Mouse (Mus musculus): ENCODE results near the gene Palld.

The Palld gene

DNA sequence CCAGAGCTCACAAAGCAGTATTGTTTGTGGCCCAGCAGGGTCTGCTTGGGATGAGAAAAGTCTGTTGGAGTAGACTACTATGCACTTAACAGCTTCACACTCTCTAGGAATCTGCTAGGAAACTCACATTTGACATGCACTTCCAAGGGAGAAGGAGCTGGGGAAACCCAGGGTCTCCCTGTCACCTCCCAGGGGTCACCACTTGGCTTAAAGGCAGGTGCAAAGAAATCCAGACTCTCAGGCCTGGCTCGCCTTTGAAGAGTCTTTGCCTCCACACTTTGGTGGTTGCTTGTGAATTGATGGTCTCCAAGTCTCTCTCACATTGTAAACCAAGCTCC, 272.9 kb downstream of the Palld start:
- DNase-seq (ENCODE audit: low spot score in 2 of 2): no peak

DNA sequence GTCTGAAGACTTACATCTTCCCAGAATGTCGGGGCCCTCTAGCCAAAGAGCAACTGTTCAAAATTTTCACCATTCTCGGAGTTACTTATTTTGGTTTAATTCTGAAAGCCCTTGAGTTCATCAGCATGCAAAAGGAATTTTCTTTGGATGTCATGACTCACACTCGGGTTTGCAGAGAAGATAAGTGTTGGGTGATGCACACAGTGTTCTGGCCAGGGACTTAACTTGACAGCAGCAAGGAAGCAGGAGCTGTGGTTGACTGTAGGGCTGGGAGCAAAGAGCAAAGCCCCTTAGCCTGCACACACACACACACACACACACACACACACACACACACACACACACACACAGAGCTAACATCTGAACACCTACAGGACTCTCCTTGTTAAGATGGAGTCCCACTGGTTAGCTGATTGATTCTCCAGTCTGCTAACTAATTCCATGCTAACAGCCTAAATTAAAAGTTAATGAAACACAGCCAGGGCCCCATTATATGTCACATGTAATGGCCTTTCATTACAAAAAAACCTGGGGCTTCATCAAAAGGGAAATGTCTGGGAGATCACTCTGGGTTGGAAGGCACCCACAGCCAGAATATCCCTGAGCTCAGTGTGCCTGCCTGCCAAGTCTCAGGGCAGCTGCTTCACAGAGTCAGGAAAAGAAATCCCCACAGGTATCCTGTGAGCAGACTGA, 273.4 kb downstream of the Palld start:
- DNase-seq (ENCODE audit: low spot score in 2 of 2): no peak

DNA sequence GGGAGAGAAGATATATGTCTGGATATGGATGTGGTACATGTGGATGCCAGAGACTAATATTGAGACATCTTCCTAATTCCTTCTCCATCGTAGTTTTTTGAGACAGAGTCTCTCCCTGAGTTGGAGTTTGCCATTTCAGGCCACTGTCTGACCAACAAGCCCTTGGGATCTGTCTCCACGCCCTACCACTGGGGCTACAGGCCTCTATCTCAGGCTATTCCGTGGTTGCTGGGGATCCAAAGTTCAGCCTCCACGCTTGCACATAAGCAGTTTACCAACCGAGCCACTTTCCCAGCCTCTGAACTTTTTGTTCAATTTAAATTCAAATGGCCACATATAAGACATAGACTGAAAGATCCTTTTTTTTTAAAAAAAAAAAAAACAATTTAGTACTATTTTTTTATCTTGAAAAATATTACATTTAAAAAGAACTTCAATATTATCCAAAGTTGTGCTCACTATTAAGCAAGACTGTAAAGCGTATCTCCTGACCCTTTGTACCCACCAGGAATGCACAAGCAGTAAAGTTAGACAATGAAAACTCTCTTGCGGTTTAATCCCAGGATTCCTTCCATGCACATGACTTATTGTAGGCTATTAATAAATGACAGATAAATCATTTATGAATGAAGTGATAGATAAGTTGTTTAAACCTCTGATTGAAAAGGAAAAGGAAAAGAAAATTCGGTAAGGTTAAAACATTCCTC, 276.1 kb downstream of the Palld start:
- no peak for DNase-seq (ENCODE audit: low spot score in 2 of 2)

DNA sequence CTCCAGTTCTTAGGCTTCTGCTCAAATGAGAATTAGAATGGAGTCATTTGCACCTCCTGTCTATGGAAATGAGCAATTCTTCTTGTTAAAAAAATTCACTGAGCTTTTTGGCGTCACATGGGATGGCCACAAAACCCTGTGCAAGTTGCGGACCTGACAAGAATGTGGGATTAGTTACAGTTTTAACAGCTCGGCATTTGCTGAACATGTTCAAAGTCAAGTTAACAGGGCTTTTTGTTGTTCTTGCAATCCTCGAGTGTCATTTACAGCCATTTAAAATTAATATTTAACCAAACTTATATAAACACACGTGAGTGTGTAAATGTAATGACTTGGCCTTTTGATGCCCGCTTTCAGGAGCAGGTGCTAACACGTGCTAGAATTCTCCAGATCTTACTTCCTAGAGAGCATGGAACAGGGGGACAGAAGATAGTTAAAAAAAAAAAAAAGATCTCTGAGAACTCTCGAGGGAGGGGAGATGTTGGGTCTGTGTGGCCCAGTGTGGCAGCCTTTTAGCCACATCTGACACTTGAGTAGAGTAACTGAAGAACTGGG, 276.8 kb downstream of the Palld start:
- no peak for DNase-seq (ENCODE audit: low spot score in 2 of 2)

DNA sequence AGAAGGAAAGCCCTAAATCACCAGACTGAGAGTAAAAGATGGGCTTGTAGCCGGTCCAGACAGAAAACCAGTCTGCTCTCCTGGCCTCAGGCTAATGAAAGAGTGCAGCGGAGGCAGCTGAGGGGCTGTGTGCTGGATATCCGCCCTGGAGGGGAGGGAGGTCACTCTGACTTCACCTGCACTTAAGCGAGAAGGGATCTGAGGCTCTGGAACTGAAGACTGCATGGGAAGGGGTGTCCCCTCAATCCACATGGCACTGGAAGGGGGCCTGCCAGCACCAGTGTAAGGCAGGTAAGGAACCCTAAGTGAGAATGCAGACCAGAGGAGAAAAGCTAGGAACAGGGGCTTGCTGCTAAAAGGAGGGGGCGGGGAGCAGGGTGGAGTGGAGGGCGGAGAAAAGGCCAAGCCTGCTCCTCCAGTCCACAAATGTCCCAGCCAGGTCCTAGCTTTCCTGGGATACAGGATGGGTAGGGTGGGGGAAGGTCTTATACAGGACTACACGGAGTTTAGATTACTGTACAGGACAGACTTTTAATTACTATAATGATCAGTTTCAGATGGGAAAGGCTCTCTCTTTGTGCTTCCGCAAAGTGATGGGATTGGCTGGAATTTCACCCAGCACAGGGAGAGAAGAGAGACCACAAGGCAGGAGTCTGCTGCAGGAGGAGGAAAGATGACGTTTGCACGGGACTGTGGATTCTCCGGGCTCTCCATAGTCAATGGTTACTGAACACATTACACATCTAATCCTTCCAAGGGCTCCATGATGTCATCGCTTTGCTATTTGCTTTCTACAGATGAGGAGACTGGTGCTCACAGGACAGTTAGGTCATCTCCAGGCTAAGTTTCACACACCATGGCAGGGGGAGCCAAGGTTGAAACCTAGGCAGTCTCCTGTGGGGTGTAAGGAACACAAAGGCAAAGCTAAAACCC, 278.7 kb downstream of the Palld start:
- DNase-seq (ENCODE audit: low spot score in 2 of 2): no peak

DNA sequence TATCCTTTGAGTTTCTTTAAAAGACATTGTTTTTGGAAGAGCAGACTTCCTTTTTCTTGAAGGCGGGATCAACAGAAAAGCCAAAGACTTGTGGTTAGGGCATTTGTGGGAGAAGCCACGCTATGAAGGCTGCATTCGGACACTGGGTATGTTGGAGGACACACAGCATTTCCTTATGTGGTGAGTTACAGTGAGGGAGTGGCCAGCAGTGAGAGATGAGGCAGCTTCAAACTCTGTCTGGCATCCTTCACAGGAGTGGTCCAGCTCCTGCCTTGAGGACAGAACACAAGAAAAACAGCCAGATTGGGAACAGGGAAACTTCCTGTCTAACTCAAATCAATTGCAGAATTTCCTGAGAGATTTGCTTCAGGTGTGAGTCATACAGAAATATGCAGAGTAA, 281.2 kb downstream of the Palld start:
- DNase-seq (ENCODE audit: low spot score in 2 of 2): no peak

DNA sequence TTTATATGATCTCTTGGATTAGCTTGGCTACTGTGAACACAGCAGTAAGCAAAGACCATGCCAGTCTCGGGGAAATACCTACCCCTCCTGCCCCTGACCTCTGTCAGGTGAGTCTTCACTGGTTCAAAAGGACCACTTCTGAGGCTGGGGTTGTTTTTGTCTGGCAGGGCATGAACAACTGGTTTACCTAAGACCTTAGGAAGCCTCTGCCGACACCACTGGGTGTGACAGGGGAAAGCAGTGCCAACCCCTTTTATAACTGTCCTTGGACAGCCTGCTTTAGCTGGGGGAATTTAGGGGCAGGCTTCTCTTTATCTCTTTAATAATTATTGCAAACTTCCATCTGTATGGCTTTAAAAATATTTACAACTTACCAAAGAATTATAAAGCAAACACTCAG, 284.8 kb downstream of the Palld start:
- no peak for DNase-seq (ENCODE audit: low spot score in 2 of 2)

DNA sequence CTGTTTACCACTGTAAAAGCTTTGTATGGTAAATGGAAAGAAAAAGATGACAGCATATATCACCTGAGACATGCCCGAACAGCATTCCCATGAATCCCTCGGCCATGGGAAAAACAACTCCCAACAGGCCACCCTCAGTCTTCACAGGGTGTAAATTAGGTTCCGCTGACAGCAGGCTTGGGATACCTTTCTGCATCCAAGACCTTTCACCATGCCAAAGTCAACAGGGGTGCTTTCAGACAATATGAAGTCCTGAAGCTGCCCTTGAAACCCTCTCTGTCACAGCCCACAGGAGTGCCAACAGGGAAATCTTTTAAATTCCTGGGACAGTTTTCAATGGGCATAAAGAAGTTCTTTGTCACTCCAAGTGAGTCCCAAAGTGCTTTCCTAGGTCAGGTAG, 285.4 kb downstream of the Palld start:
- DNase-seq (ENCODE audit: low spot score in 2 of 2): no peak

DNA sequence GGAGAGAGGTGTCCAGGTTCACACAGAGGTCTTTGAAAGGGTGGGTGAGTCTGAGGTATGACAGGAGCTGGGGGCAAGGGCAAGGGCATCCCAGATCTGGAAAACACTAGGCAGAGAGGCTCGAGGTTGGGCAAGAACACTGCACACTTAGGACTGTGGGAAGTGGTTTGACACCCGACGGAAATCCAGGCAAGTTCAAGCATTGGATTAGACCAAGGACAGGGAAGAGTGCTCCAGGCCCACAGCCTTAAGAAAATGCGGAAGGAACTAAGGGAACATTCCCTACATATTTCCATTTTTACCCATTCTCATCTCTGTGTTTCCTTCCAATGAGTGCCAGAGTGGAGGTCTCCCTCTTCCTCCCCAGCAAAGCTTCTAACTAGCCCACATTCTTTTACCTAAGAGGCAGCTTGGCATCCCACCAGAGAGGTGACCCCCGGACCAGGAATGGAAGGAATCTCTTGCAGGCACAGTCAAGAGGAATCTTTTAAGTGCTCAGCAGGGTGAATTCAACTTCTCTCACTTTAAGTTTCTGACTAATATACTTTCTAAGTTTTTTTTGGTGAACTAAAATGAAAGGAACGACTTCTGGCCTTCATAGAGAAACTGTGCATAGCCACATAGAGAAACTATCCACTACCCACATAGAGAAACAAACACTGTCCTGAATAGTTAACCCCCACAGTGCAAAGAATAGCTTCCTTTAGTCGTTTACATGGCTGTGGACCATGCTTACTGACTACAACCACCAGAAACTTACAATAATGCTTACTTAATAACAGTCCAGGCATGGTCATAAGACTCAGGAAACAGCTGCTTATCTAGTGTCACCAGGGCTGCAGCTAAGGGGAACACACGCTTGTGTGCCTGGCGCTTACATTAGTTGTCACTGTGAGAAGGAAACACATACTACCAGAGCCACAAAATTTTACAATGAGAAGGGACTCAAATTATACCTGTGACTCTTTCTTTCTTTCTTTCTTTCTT, 286.5 kb downstream of the Palld start:
- no peak for DNase-seq (ENCODE audit: low spot score in 2 of 2)

DNA sequence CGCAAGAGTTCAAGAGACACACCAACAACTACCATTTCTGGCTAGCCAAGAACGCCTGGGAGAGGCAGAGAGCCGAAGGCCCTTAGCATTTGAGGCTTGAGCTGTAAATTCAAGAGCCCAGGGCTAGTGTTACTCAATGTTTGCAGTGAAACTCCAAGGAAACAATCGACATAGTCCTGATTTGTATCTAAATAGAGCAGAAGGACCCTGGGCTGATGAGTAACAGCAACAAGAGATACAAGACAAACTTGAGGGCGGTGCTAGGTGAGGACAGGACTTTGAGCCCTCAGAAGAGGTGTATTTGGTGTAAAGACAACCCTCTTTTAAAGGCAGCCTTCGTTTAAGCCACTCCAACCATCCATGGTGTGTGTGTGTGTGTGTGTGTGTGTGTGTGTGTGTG, 290.7 kb downstream of the Palld start:
- DNase-seq (ENCODE audit: low spot score in 2 of 2): no peak

DNA sequence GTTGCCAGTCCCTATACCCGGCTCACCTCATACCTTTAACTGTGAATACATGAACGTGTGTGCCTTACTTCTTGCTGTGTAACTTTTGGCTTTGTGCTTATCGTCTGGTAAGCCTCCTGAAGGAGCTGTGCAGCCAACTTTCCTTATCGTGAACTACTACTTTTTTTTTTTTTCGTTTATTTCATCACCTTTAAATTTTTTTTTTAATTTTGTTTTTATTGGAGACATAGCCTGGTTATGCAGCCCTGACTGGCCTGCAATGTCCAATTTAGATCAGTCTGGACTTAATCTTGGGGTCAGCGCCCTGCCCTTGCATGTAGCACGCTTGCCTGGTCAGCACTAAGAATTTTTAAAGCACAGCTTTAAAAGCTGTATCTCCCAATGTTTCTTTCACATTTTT, 291.4 kb downstream of the Palld start:
- no peak for DNase-seq (ENCODE audit: low spot score in 2 of 2)

DNA sequence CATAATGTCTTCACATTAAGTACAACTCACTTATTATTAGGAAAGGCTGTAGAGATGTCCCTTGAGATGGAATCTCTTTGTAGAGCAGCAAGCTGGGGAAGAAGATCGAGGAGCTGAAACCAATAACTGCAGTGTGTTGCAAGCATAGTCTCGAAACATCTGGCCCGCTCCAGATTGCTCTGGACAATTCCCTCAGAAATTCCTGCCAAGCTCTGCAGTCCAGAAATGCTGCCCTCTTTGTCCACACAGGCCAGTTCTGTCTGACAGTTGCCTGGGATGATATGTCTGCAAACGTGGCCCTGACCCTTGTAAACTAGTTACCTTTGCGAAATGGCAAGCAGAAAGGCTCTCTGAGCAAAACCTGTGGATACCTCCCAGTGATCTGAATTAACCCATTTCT, 291.9 kb downstream of the Palld start:
- no peak for DNase-seq (ENCODE audit: low spot score in 2 of 2)

DNA sequence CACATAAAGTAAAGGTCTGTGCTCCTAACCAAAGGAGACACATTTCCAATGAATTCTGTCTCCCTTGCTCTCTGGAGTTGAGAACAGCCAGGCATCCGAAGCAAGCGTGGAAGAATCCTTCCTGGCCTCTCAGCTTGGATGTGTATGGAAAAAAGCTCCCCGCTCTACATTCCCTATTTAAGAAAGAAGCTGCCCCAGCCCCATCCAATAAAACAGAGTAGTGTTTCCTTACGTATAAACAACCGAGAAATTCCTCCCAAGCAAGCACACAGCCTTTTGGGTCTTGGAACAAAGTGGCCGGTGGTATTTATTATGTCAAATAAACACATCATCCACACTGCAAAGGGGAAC, 295.1 kb downstream of the Palld start:
- no peak for DNase-seq (ENCODE audit: low spot score in 2 of 2)

DNA sequence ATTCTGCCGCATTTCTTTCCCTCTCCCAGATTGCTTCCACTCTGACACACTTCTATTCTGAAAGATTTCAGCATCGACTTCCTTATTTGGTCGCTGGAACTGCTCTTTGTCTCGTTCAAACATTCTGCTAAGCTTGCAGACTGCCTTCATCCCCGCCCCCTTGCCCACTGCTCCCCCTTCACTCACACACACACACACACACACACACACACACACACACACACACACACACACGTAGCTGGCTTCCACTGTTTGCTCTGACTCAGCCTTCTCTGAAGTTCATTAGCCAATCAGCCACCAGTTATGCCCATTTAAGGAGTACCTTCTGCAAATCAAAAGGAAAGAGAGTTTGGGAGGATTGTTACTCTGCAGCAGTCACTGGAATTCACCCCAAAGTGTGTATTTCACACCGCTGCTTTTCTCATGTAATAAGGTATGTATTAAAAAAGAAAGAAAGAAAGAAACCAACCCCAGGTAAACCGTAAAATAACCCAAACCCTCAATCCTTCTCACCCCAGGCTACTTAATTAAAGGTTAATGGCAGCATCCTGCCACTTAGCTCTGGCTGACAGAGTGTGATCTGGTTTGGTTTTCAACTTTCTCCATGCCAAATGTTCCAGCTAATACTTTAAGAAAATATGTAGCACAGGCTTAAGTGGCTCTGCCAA, 295.6 kb downstream of the Palld start:
- DNase-seq (ENCODE audit: low spot score in 2 of 2): peak; percentile 6 to 33

DNA sequence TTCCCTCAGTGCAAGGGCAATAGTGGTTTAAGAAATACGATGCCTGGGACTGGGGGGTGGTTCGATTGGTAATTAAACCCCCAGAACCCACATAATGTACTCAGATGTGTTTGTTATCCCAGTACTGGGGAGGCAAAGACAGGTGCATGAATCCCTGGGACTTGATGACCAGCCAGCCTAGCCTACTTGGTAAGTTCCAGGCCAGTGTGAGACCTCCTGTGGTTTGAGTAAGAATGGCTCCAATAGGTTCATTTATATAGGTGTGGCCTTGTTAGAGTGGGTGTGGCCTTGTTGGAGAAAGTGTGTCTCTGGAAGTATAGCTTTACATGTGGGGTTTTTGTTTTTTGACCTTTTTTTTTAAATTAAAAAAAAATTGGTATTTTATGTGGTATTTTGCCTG, 297.6 kb downstream of the Palld start:
- DNase-seq (ENCODE audit: low spot score in 2 of 2): no peak

DNA sequence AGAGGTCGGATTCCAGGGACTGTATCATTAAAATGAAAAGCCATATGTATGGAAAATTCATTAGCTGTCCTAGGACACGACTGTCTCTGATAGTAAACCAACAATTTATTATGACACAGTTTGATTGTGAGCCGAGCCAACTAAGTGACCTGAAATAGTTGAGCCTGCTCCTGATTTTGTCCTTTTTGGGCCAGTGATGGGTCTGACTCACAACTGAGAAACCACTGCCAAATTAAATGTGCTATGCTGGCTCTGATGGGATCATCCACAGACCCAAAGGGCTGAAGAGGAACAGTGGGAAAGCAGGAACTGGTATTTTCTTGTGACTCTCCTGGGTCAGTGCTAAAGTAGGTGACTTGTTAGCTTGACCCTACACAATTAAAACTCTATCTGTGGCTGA, 305.6 kb downstream of the Palld start:
- DNase-seq (ENCODE audit: low spot score in 2 of 2): no peak

DNA sequence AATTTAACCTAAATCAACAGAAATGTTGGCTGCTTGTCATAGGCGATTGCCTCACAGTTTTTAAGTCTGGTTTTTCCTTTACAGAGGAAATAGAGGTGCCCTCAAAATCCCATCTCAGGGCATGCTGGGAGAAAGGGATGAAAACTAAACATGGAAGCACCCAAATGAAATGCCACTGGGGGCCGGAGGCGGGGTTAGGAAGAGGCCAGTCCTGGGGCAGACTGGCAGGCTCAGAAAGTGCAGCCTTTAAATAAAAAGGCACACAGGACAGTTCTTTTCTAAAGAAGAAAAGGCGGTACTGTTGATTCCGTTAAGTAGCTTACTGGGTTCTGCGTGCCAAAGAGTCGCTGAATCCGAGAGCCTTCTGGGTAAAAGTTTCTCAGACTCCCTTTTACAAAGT, 311.0 kb downstream of the Palld start:
- DNase-seq (ENCODE audit: low spot score in 2 of 2): no peak

DNA sequence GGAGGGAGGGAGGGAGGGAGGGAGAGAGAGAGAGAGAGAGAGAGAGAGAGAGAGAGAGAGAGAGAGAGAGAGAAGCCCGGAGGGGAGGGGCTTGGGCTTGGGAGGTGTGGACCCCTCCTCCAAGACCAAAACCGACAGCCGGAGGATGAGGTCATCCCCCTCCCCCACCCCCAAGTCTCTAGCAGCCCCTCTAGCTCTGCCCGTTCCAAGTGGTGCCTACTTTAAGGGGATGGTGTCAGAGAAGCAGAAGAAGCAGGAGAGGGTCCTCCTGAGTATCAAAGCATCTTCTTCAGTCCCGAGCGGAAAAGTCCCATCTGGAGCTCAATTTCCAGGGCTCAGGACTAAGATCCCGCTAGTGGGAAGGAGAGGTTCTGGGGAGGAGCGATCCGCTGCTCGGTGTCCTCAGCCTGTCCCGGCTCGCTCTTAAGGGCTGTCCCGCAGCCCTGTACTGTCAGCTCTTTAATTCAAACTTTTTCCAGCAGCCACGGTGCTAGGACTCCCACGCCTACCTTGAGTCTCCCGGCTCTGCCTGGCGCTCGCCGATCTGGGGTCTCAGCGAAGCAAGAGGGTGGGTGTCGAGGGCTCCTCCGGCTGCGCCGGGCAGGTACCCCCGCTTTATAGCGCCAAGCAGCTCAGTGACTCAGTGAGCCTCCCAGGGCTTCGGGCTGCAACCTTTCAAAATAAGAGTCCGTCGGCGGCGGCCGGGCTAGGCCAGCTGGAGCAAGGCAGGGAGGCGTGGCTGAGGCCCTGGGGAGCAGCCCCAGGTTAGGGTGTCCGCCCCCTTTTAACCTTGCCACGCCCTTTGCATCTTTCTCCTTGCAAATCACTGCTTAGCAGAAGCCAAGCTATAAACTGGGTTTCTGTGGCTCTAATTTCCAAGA, 311.7 kb downstream of the Palld start:
- peak in 1 of 2 experiments; percentile 4 for DNase-seq (ENCODE audit: low spot score in 2 of 2)

DNA sequence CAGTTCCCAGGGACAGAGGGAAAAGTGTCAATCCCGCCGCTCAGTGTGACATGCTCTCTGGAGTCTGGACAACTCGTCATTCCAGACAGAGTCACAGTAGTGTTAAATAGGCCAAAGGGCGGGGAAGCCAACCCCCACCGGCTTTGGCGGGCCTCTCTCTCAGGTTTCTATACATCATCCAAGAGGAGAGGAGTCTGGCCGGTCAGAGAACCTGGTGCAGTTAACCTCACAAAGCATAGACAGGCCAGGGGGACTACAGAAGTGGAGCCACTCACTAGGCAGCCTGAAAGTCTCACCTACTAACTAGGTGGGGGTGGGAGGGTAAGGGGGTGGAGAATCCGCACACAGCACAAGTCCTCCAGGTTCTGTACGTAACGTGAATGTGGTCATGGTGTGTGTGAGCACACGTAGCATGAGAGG, 312.5 kb downstream of the Palld start:
- DNase-seq (ENCODE audit: low spot score in 2 of 2): no peak

DNA sequence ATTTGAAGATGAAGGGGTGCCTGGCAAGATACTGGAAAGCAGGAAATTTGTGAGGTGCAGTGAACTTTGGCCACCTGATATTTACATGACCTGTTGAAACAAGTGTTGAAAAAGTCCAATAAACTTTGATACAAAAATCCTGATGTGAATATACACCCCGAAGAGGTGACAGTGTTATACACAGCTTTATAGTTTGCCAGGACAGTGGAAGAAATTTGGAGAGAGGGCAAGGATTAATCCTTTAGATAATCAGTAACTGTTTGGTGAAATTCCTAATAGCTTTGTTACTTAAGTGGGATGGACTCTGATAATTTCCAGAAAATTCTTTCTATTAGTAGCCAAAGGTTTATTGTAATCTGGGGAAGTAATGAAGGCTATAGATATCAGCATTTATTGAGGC, 314.2 kb downstream of the Palld start:
- no peak for DNase-seq (ENCODE audit: low spot score in 2 of 2)
